Mouse (Mus musculus) olfactory bulb, adult 2 months (tissue): ENCODE measurements at regions not wholly inside any gene's neighbourhood (a gene's known extent, or its start where the extent isn't known, plus 50 kb on each side); places are given as distances from the start of the nearest gene placed in this dataset.
A peak's percentile ranks its signal among the peaks of the same experiment; 100 is the strongest.

Experiments
- H3K27ac ChIP-seq: fragments of 200-500 bp; 2 replicates; pipeline ENCODE4 v1.5.1; 2012; ENCODE audit warnings: low read depth, low read length; ENCODE audit not compliant: insufficient read depth
- H3K4me1 ChIP-seq: fragments of 200-500 bp; 2 replicates; pipeline ENCODE4 v1.6.1; 2012; ENCODE audit warnings: low read length; ENCODE audit not compliant: control insufficient read depth, insufficient read depth
- H3K4me3 ChIP-seq: fragments of 200-500 bp; 2 replicates; pipeline ENCODE4 v1.5.1; 2012; ENCODE audit warnings: mild to moderate bottlenecking, low read depth, low read length, moderate library complexity; ENCODE audit not compliant: insufficient read depth
- CTCF ChIP-seq: fragments of 200-500 bp; IDR thresholded peaks from 2 replicates; pipeline ENCODE4 v1.5.1; 2012; ENCODE audit warnings: low read depth, mild to moderate bottlenecking, low read length, moderate library complexity; ENCODE audit not compliant: insufficient read depth
- POLR2A ChIP-seq: fragments of 200-500 bp; IDR thresholded peaks from 2 replicates; pipeline ENCODE4 v1.6.1; 2012; ENCODE audit warnings: mild to moderate bottlenecking, low read depth, low read length, moderate library complexity; ENCODE audit not compliant: insufficient read depth
- WGBS: fragments of 180-500 bp; shearing (Covaris S2); methylation state at CpG from one replicate; pipeline ENCODE4 v1.1.7; 2018; 5-methylcytosine and 5-hydroxymethylcytosine counted together

DNA sequence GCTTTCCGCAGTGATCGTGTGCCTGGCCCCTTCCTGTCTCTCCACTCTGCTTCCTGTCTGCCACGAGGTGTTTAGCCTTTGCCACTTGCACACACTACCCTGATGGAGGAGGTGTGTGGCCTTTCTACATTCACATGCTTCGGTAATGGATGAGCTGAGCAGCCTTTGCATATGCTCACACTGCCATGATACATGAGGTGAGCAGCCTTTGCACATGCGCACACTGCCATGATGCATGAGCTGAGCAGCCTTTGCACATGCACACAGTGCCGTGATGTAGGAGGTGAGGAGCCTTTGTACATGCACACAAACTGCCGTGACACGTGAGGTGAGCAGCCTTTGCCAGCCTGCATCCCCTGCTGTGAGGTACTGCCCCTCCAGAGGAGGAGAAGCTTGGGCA, 58.3 kb downstream of the Erv3 start:
- TF ChIP-seq CTCF: no peak
- TF ChIP-seq POLR2A: no peak
- Histone ChIP-seq H3K4me3 (no peak overlapping the region), H3K4me1 (peaks cover 5% of the 10 kb centered on the region), H3K27ac (no peak overlapping the region)
- 83% methylated on average over 8 of the region's 8 CpGs for WGBS

DNA sequence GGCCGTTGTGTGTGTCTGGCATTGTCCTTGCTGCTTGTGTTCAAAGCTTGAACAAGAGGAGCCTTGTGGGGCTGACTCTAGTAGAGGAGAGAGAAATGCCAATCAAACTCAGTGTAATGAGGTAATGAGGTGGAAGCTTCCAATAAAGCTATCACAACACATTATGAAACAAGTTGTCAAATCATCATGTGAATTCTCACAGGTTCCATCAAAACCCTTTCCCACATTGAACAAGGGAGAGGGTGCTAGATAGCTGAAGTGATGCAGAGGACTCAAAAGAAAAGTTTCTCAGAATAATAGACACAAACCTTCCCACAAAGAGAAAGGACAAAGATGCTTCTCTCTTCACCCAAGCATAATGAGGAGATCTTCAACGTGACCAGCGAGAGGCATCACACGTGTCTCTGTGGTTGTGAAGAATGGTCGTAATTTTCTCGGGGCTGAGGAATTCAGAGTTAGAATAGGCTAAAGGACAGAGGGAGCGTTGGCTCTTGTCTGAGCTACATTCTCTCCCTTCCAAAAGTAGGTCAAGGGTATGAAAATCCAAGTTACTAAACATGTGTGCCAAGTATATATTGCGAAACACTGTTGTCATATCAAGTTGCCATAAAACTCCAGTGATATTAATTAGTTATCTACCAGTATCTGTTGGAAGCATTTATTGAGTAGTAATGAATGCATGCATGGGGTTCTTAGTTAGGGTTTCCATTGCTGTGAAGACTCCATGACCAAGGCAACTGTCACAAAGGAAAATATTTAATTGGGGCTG, 59.2 kb downstream of the Erv3 start:
- TF ChIP-seq POLR2A: no peak
- Histone ChIP-seq H3K4me1 (peaks cover under 1% of the 10 kb centered on the region), H3K4me3 (no peak overlapping the region), H3K27ac (no peak overlapping the region)
- WGBS: 74% methylated on average over 8 of the region's 8 CpGs

DNA sequence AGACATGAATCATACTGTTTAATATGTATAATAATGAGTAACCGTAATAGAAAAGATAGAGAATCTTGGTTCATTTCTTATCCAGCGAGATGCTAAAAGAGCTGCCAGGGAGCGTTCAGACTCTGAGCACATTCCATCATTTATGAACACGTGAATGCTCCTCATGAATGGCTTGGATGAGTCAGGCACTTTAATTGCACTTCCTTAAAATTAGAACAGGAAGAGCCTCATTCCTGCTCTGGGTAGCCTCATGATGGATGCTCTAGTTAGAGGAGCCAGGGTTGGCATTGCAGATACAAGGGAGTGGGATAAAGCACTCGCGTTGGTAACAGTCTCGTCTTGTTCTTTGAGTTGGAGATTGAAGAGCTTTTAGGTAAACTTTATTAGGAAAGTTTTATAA, 60.1 kb downstream of the Erv3 start:
- H3K27ac ChIP-seq: no peak overlapping the region
- H3K4me3 ChIP-seq: no peak overlapping the region
- TF ChIP-seq CTCF: no peak
- TF ChIP-seq POLR2A: no peak
- 36% methylated on average over 7 of the region's 7 CpGs for WGBS
- H3K4me1 ChIP-seq: no peaks in the 10 kb centered on the region

DNA sequence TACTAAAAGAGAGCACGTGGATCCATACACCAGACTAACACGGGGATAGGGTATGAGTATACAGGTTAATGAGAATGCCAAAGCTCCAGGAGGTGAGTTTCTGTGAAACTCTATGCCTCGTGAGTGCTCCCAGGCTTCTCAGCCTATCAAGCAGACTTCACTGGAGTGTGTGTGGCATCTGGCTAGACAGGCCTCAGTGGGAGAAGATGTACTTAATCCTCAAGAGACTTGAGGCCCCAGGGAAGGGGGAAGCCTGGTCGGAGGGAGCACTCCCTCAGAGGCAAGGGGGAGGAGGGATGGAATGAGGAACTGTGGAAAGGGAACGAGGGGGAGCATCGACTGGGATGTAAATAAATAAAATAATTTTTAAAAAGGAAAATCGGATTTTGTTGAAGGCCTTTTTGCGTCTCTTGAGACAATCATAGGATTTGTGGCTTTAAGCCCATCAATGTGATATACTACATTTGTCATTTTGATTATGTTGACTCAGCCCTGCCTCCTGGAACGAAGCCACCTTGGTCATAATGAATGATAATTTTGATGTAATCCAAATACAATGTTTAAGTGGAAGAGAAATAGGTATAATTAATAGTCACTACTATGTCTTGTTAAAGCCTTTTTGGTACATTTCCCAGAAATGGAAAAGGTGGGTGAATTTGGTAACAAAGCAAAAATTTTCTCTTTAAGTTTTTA, 62.4 kb downstream of the Erv3 start:
- no peak for TF ChIP-seq POLR2A
- TF ChIP-seq CTCF: no peak

DNA sequence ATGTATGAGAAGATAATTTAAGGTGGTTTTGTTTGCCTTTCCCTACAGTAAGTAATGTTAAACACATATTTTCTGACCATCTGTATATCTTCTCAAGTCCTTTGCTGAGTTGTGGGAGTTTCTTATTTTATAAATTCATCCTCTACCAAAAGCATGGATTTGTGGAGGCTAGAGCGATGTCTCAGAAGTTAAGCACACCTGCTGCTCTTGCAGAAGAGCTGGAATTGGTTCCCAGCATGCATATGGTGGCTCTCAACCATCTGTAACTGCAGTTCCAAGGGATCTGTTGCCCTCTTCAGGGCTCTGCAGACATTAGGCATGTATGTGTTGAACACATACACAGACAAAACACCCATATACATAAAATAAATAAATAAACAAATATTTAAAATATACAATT, 84.2 kb downstream of the Erv3 start:
- H3K27ac ChIP-seq: no peak overlapping the region
- H3K4me3 ChIP-seq: no peak overlapping the region
- H3K4me1 ChIP-seq: peaks cover 5% of the 10 kb centered on the region
- no peak for TF ChIP-seq POLR2A
- no peak for TF ChIP-seq CTCF
- WGBS: 95% methylated on average over 1 of the region's 1 CpGs

More for the DNA sequence above, 62.4 kb downstream of the Erv3 start:
- H3K4me3 ChIP-seq: no peak overlapping the region
- H3K4me1 ChIP-seq: no peaks in the 10 kb centered on the region
- H3K27ac ChIP-seq: no peak overlapping the region
- WGBS: 66% methylated on average over 9 of the region's 9 CpGs

DNA sequence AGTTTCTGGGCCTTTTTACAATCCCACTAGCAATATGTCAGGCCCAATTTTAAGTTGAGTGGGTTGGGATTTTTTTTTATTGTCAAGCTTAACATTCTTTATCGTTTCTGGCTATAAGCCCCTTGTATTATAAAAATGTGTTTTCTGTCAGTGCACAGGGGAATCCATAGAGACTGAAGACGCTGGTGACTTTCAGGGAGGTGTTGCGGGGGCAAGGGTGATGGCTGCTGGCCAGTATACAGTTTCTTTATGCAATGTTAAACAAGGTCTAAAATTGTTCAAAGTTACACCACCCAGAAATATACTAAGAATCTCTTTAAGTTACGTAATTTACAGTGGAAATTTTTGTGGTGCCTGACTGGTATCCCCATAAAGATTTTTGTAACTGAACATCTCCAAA, 85.9 kb downstream of the Erv3 start:
- H3K27ac ChIP-seq: no peak overlapping the region
- WGBS: 86% methylated on average over 4 of the region's 4 CpGs
- no peak for TF ChIP-seq POLR2A
- TF ChIP-seq CTCF: no peak

DNA sequence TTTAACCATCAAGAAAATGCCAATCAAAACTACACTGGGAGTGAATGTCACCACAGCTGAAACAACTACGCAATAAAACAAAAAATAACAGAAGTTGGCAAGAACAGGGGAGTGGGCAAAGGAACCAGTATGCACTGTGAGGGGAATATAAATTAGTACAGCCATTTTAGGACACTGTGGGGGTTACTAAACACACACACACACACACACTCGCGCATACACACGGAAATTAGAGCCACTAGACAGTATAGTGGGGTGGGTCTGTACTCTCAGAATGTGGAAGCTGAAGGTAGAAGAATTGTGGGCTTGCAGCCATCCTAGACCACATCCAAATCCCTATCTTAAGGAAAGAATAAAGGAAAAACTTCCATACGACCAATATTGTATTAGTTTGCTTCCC, 87.4 kb downstream of the Erv3 start:
- no peak overlapping the region for H3K27ac ChIP-seq
- no peak for TF ChIP-seq CTCF
- TF ChIP-seq POLR2A: no peak
- H3K4me3 ChIP-seq: no peak overlapping the region
- H3K4me1 ChIP-seq: peaks cover 5% of the 10 kb centered on the region
- WGBS: 62% methylated on average over 5 of the region's 5 CpGs

More for the DNA sequence above, 85.9 kb downstream of the Erv3 start:
- no peak overlapping the region for H3K4me3 ChIP-seq
- peaks cover 5% of the 10 kb centered on the region for H3K4me1 ChIP-seq

DNA sequence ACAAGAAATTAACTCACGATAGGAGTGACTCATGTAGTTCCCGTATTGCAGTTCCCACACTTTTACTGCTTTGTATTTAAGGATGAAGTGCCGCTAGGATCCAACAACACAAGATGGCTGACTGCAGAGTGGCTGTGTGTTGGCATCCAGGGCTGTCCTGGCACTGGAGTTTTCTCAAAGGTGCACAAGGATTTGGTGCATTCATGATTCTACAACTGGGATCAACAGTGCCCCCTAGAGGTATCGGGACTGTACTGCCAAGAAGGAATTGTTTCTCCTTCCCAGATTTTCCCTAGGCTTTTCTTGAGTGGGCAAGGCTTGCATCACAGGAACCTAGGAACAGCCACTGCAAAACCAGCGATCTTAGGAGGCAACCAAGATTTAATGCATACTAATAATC, 88.7 kb downstream of the Erv3 start:
- Histone ChIP-seq H3K4me3 (no peak overlapping the region), H3K4me1 (peaks cover 5% of the 10 kb centered on the region), H3K27ac (0 out of 2 replicates have a peak overlapping the region, but pooled peaks have one; percentile 10)
- TF ChIP-seq CTCF (no peak), POLR2A (no peak)
- 29% methylated on average over 5 of the region's 5 CpGs for WGBS

DNA sequence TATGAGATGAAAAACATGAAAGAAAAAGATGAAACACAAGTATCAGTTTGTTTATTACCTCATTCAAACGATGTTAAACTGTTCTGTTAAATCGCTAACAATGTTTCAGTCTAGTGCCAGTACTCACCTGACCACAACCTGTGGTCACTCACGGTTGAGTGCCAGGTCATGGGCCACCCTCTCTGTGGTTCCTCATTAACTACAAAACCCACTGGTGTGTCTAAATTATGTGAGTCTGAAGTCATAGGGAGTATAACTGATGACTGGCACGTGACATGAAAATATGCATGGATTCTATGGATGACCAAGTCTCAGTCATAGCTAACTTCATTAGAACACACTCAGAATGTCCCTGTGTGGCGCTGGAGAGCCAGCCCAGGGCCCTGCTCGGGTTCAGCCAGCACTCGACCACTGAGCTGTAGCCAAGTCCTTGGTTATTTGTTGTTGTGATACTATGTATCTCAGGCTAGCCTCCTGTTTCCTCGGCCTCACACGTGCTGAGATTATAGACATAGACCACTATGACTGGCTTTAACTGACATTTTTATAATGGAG, 89.8 kb downstream of the Erv3 start:
- WGBS: 94% methylated on average over 9 of the region's 9 CpGs
- TF ChIP-seq POLR2A (no peak), CTCF (no peak)

More for the DNA sequence above, 89.8 kb downstream of the Erv3 start:
- Histone ChIP-seq H3K27ac (no peak overlapping the region), H3K4me3 (no peak overlapping the region), H3K4me1 (peaks cover 5% of the 10 kb centered on the region)
